Mouse (Mus musculus): Measurements from ENCODE around the gene P4ha2.
A peak's percentile ranks its signal among the peaks of the same experiment; 100 is the strongest.

The P4ha2 gene

GRCm38 (mm10) chr11:54100045-54100691 is at the start of gene P4ha2:
Gene P4ha2, plus strand, starts transcription at chr11:54100095.
- no peak for DNase-seq (ENCODE audit: low spot score in 2 of 2)

GRCm38 (mm10) chr11:54050205-54050604 is 49.7 kb upstream of the P4ha2 start:
- no peak for DNase-seq (ENCODE audit: low spot score in 2 of 2)

- DNase-seq (ENCODE audit: low spot score in 2 of 2) = no peak
Measured at GRCm38 (mm10) chr11:54051161-54051560, 48.7 kb upstream of the P4ha2 start.

- DNase-seq (ENCODE audit: low spot score in 2 of 2) = no peak
Measured at GRCm38 (mm10) chr11:54052128-54052527, 47.8 kb upstream of the P4ha2 start.

- DNase-seq (ENCODE audit: low spot score in 2 of 2) = no peak
Measured at GRCm38 (mm10) chr11:54053090-54053489, 46.8 kb upstream of the P4ha2 start.

GRCm38 (mm10) chr11:54054257-54054656 is 45.6 kb upstream of the P4ha2 start:
- DNase-seq (ENCODE audit: low spot score in 2 of 2) = peak; percentile 59 to 61

GRCm38 (mm10) chr11:54056132-54056531 is 43.8 kb upstream of the P4ha2 start:
- DNase-seq (ENCODE audit: low spot score in 2 of 2) = peak; percentile 70 to 79

GRCm38 (mm10) chr11:54057428-54057827 is 42.5 kb upstream of the P4ha2 start:
- no peak for DNase-seq (ENCODE audit: low spot score in 2 of 2)

- peak; percentile 52 to 57 for DNase-seq (ENCODE audit: low spot score in 2 of 2)
Measured at GRCm38 (mm10) chr11:54058056-54058617, 41.8 kb upstream of the P4ha2 start.

- peak; percentile 73 to 78 for DNase-seq (ENCODE audit: low spot score in 2 of 2)
Measured at GRCm38 (mm10) chr11:54058643-54059042, 41.3 kb upstream of the P4ha2 start.

- no peak for DNase-seq (ENCODE audit: low spot score in 2 of 2)
Measured at GRCm38 (mm10) chr11:54059526-54059925, 40.4 kb upstream of the P4ha2 start.

- no peak for DNase-seq (ENCODE audit: low spot score in 2 of 2)
Measured at GRCm38 (mm10) chr11:54060316-54060715, 39.6 kb upstream of the P4ha2 start.

- DNase-seq (ENCODE audit: low spot score in 2 of 2) = peak in 1 of 2 experiments; percentile 42
Measured at GRCm38 (mm10) chr11:54062086-54062752, 37.7 kb upstream of the P4ha2 start.

- no peak for DNase-seq (ENCODE audit: low spot score in 2 of 2)
Measured at GRCm38 (mm10) chr11:54062753-54063471, 37.0 kb upstream of the P4ha2 start.

- DNase-seq (ENCODE audit: low spot score in 2 of 2) = no peak
Measured at GRCm38 (mm10) chr11:54063472-54063775, 36.5 kb upstream of the P4ha2 start.

- DNase-seq (ENCODE audit: low spot score in 2 of 2) = no peak
Measured at GRCm38 (mm10) chr11:54064412-54064978, 35.4 kb upstream of the P4ha2 start.

GRCm38 (mm10) chr11:54065106-54065914 is 34.6 kb upstream of the P4ha2 start:
- DNase-seq (ENCODE audit: low spot score in 2 of 2) = no peak

- no peak for DNase-seq (ENCODE audit: low spot score in 2 of 2)
Measured at GRCm38 (mm10) chr11:54065915-54066178, 34.0 kb upstream of the P4ha2 start.

- no peak for DNase-seq (ENCODE audit: low spot score in 2 of 2)
Measured at GRCm38 (mm10) chr11:54066400-54066799, 33.5 kb upstream of the P4ha2 start.

- no peak for DNase-seq (ENCODE audit: low spot score in 2 of 2)
Measured at GRCm38 (mm10) chr11:54067318-54067995, 32.4 kb upstream of the P4ha2 start.

- DNase-seq (ENCODE audit: low spot score in 2 of 2) = no peak
Measured at GRCm38 (mm10) chr11:54067996-54068519, 31.8 kb upstream of the P4ha2 start.

All from right cerebral cortex, postnatal 10 days (tissue).